Mouse (Mus musculus) kidney, adult 2 months (tissue): ENCODE results near the gene Lyplal1.

Source experiments
- CTCF ChIP-seq: fragments of 200-500 bp; conservative IDR thresholded peaks from 2 replicates; pipeline ENCODE4 v1.5.1; 2011; ENCODE audit warnings: low read depth, mild to moderate bottlenecking, control low read depth, low read length, moderate library complexity, mixed read lengths; ENCODE audit not compliant: insufficient read depth, insufficient read length
- POLR2A ChIP-seq: fragments of 200-500 bp; IDR thresholded peaks from one replicate; pipeline ENCODE4 v1.6.1; 2011; ENCODE audit warnings: low read depth, low read length, control low read depth

- no peak for TF ChIP-seq POLR2A
- TF ChIP-seq CTCF: no peak
Measured at GRCm38 (mm10) chr1:186053280-186054043, 63.6 kb downstream of the Lyplal1 start.
